Mouse (Mus musculus): Measurements from ENCODE around the gene Gm21981. TPM values are rescaled to one million over a fixed set of nuclear protein-coding genes. Genes with fewer than 3 reads are reported as not detected.
"Not testable (repeated sequence)": the region's sequence is repeated elsewhere in the genome, so short reads cannot be mapped to it uniquely, and the experiment has no call there.

The Gm21981 gene
- polyA plus RNA-seq, 1 experiment from 2014 or later = 0.54 TPM

- Histone ChIP-seq H3K27ac (no peak overlapping the region), H3K27me3 (no peaks in the 10 kb centered on the region), H3K36me3 (0 out of 2 replicates have a peak, but pooled peaks cover 3% of the 10 kb centered on the region), H3K4me2 (no peak overlapping the region), H3K4me3 (replicated peaks) (no peak overlapping the region), H3K9ac (replicated peaks) (no peak overlapping the region), H3K9me3 (no peaks in the 10 kb centered on the region), H3K4me1 (replicated peaks) (no peaks in the 10 kb centered on the region)
- 71% methylated on average over 9 of the region's 9 CpGs for WGBS
- no peak for ATAC-seq (ENCODE audit: insufficient number of reproducible peaks, insufficient read depth, low FRiP score, low TSS enrichment, low read depth)
These were observed 31.1 kb downstream of the Gm21981 start for GRCm38 (mm10) chr17:47663009-47663713.

- 86% methylated on average over 3 of the region's 3 CpGs for WGBS
- Histone ChIP-seq H3K9me3 (no peaks in the 10 kb centered on the region), H3K27ac (no peak overlapping the region), H3K27me3 (no peaks in the 10 kb centered on the region), H3K4me1 (replicated peaks) (no peaks in the 10 kb centered on the region), H3K9ac (replicated peaks) (no peak overlapping the region), H3K4me2 (no peak overlapping the region), H3K36me3 (peaks cover 4% of the 10 kb centered on the region), H3K4me3 (replicated peaks) (no peak overlapping the region)
- ATAC-seq (ENCODE audit: insufficient number of reproducible peaks, insufficient read depth, low FRiP score, low TSS enrichment, low read depth) = no peak
These were observed 35.5 kb downstream of the Gm21981 start for GRCm38 (mm10) chr17:47658741-47659243.

GRCm38 (mm10) chr17:47657901-47658300 is 36.4 kb downstream of the Gm21981 start:
- Histone ChIP-seq H3K27ac (no peak overlapping the region), H3K9ac (replicated peaks) (no peak overlapping the region), H3K4me1 (replicated peaks) (no peaks in the 10 kb centered on the region), H3K4me3 (replicated peaks) (no peak overlapping the region), H3K9me3 (no peaks in the 10 kb centered on the region), H3K27me3 (no peaks in the 10 kb centered on the region), H3K36me3 (peaks cover 10% of the 10 kb centered on the region), H3K4me2 (no peak overlapping the region)
- 69% methylated on average over 4 of the region's 4 CpGs for WGBS
- ATAC-seq (ENCODE audit: insufficient number of reproducible peaks, insufficient read depth, low FRiP score, low TSS enrichment, low read depth) = no peak

GRCm38 (mm10) chr17:47655697-47656096 is 38.6 kb downstream of the Gm21981 start:
- H3K9ac ChIP-seq (replicated peaks) = no peak overlapping the region
- H3K4me2 ChIP-seq = no peak overlapping the region
- peaks cover 10% of the 10 kb centered on the region for H3K36me3 ChIP-seq
- ATAC-seq (ENCODE audit: insufficient number of reproducible peaks, insufficient read depth, low FRiP score, low TSS enrichment, low read depth) = no peak
- WGBS = 85% methylated on average over 5 of the region's 5 CpGs
- no peaks in the 10 kb centered on the region for H3K27me3 ChIP-seq
- H3K27ac ChIP-seq = no peak overlapping the region
- H3K4me1 ChIP-seq (replicated peaks) = no peaks in the 10 kb centered on the region
- no peak overlapping the region for H3K4me3 ChIP-seq (replicated peaks)
- no peaks in the 10 kb centered on the region for H3K9me3 ChIP-seq

- H3K4me1 ChIP-seq (replicated peaks); H3K9me3 ChIP-seq; H3K27ac ChIP-seq; H3K4me3 ChIP-seq (replicated peaks); H3K9ac ChIP-seq (replicated peaks); ATAC-seq (ENCODE audit: insufficient number of reproducible peaks, insufficient read depth, low FRiP score, low TSS enrichment, low read depth); H3K27me3 ChIP-seq; H3K4me2 ChIP-seq: not testable (repeated sequence)
- peaks cover 12% of the 10 kb centered on the region for H3K36me3 ChIP-seq
- WGBS = 90% methylated on average over 8 of the region's 8 CpGs
These were observed 39.9 kb downstream of the Gm21981 start for GRCm38 (mm10) chr17:47654346-47654745.

- Histone ChIP-seq H3K27me3 (no peaks in the 10 kb centered on the region), H3K27ac (no peak overlapping the region), H3K36me3 (peaks cover 12% of the 10 kb centered on the region), H3K9me3 (no peaks in the 10 kb centered on the region), H3K4me1 (replicated peaks) (no peaks in the 10 kb centered on the region), H3K4me3 (replicated peaks) (no peak overlapping the region), H3K9ac (replicated peaks) (no peak overlapping the region), H3K4me2 (no peak overlapping the region)
- ATAC-seq (ENCODE audit: insufficient number of reproducible peaks, insufficient read depth, low FRiP score, low TSS enrichment, low read depth) = no peak
- 83% methylated on average over 2 of the region's 2 CpGs for WGBS
These were observed 42.3 kb downstream of the Gm21981 start for GRCm38 (mm10) chr17:47651953-47652352.

GRCm38 (mm10) chr17:47648966-47649365 is 45.3 kb downstream of the Gm21981 start:
- H3K36me3 ChIP-seq = peaks cover 12% of the 10 kb centered on the region
- no peaks in the 10 kb centered on the region for H3K9me3 ChIP-seq
- no peak overlapping the region for H3K4me2 ChIP-seq
- H3K27ac ChIP-seq = no peak overlapping the region
- H3K9ac ChIP-seq (replicated peaks) = no peak overlapping the region
- no peak for ATAC-seq (ENCODE audit: insufficient number of reproducible peaks, insufficient read depth, low FRiP score, low TSS enrichment, low read depth)
- 75% methylated on average over 4 of the region's 4 CpGs for WGBS
- H3K27me3 ChIP-seq = no peaks in the 10 kb centered on the region
- H3K4me1 ChIP-seq (replicated peaks) = no peaks in the 10 kb centered on the region
- H3K4me3 ChIP-seq (replicated peaks) = no peak overlapping the region

GRCm38 (mm10) chr17:47646683-47647082 is 47.6 kb downstream of the Gm21981 start:
- no peaks in the 10 kb centered on the region for H3K9me3 ChIP-seq
- H3K36me3 ChIP-seq = peaks cover 5% of the 10 kb centered on the region; the same call in 1 of the 2 replicates
- no peak overlapping the region for H3K27ac ChIP-seq
- WGBS = 86% methylated on average over 1 of the region's 1 CpGs
- H3K9ac ChIP-seq (replicated peaks) = no peak overlapping the region
- H3K4me2 ChIP-seq = no peak overlapping the region
- no peak overlapping the region for H3K4me3 ChIP-seq (replicated peaks)
- no peaks in the 10 kb centered on the region for H3K4me1 ChIP-seq (replicated peaks)
- no peaks in the 10 kb centered on the region for H3K27me3 ChIP-seq
- no peak for ATAC-seq (ENCODE audit: insufficient number of reproducible peaks, insufficient read depth, low FRiP score, low TSS enrichment, low read depth)

- Histone ChIP-seq H3K9ac (replicated peaks) (no peak overlapping the region), H3K9me3 (no peaks in the 10 kb centered on the region), H3K27ac (no peak overlapping the region), H3K4me1 (replicated peaks) (no peaks in the 10 kb centered on the region), H3K36me3 (no peaks in the 10 kb centered on the region), H3K27me3 (no peaks in the 10 kb centered on the region; the same call in 1 of the 2 replicates), H3K4me2 (no peak overlapping the region), H3K4me3 (replicated peaks) (no peak overlapping the region)
- no peak for ATAC-seq (ENCODE audit: insufficient number of reproducible peaks, insufficient read depth, low FRiP score, low TSS enrichment, low read depth)
- WGBS = 82% methylated on average over 2 of the region's 2 CpGs
These were observed 51.3 kb downstream of the Gm21981 start for GRCm38 (mm10) chr17:47642992-47643391.

Other genes with a start within 250 kb of the Gm21981 start
- 39.0 and 40.3 TPM in 2 replicates for gene Taf8, start 192.2 kb downstream of the Gm21981 start, polyA plus RNA-seq (2016; fragmentation: Nextera tagmentation; extraction: Ambion mirVana)
- gene Ccnd3, start 189.4 kb downstream of the Gm21981 start, polyA plus RNA-seq (2016; fragmentation: Nextera tagmentation; extraction: Ambion mirVana) = 323 and 348 TPM in 2 replicates
- gene Bysl, start 83.0 kb downstream of the Gm21981 start, polyA plus RNA-seq (2016; fragmentation: Nextera tagmentation; extraction: Ambion mirVana) = 28.3 and 28.4 TPM in 2 replicates
- 47.8 and 48.9 TPM in 2 replicates for gene Med20, start 82.9 kb downstream of the Gm21981 start, polyA plus RNA-seq (2016; fragmentation: Nextera tagmentation; extraction: Ambion mirVana)
- gene Gm20517, start 82.9 kb downstream of the Gm21981 start, polyA plus RNA-seq (2016; fragmentation: Nextera tagmentation; extraction: Ambion mirVana) = 2.3 and 2.6 TPM in 2 replicates
- gene Usp49, start 63.8 kb downstream of the Gm21981 start, polyA plus RNA-seq (2016; fragmentation: Nextera tagmentation; extraction: Ambion mirVana) = 8.1 and 8.9 TPM in 2 replicates
- gene Tomm6, start 6.1 kb downstream of the Gm21981 start, polyA plus RNA-seq (2016; fragmentation: Nextera tagmentation; extraction: Ambion mirVana) = 394 and 437 TPM in 2 replicates
- 8.9 TPM in 2 replicates for gene Frs3, start 5.4 kb downstream of the Gm21981 start, polyA plus RNA-seq (2016; fragmentation: Nextera tagmentation; extraction: Ambion mirVana)
- gene Prickle4, start 281 bp upstream of the Gm21981 start, polyA plus RNA-seq (2016; fragmentation: Nextera tagmentation; extraction: Ambion mirVana) = 1.6 TPM in 1 of 2 replicates, not detected in the other
- not detected in 2 replicates for gene Pgc, start 32.4 kb upstream of the Gm21981 start, polyA plus RNA-seq (2016; fragmentation: Nextera tagmentation; extraction: Ambion mirVana)
- gene Tfeb, start 42.6 kb upstream of the Gm21981 start, polyA plus RNA-seq (2016; fragmentation: Nextera tagmentation; extraction: Ambion mirVana) = 8.6 and 8.8 TPM in 2 replicates
- 32.1 and 44.7 TPM in 2 replicates for gene Mdfi, start 140.2 kb upstream of the Gm21981 start, polyA plus RNA-seq (2016; fragmentation: Nextera tagmentation; extraction: Ambion mirVana)
- gene Foxp4, start 230.2 kb upstream of the Gm21981 start, polyA plus RNA-seq (2016; fragmentation: Nextera tagmentation; extraction: Ambion mirVana) = 35.1 and 41.5 TPM in 2 replicates

Data from limb, embryonic 12.5 days (tissue).